Comparison of ENCODE assay signal across 7 mouse cellular contexts in the genomic region with DNA sequence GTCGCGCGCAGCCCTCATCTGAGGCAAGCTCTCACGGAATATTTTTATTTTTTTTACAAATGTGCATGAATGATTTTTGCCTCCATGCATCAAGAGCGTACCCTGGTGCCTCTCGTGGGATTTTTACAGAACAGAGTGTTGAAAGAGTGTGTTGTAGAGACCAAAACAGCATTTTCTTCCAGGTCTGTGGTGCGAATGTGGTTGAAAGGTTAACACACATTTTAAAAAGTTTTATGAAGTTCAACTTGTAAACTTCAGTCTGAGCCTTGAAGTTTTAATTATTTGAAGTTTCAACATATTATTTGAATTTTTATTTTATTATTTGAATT. TPM values are rescaled to one million over a fixed set of nuclear protein-coding genes. Genes with fewer than 3 reads are reported as not detected.
DNase-seq lines count a peak whose midpoint lies in the region; ATAC-seq and TF ChIP-seq lines count a peak whose summit lies in the region.

No protein-coding gene starts in this region.

- TF ChIP-seq CTCF in thymus, adult 2 months (IDR thresholded peaks at IDR 0.05; ENCODE audit: borderline replicate concordance, control insufficient read depth, extremely low read depth, insufficient read depth, low read length, poor library complexity) = no peak

- H3K4me2 ChIP-seq in forebrain, embryonic 12.5 days = peak overlapping the region; percentile 91
- peak overlapping the region; percentile 89 for H3K4me2 ChIP-seq in liver, embryonic 13.5 days

- no peak for TF ChIP-seq POLR2A in thymus, adult 2 months (IDR thresholded peaks at IDR 0.05; ENCODE audit: control insufficient read depth, extremely low read depth, insufficient read depth, low read length, poor library complexity)

- no peak for DNase-seq in thymus, adult 2 months
- DNase-seq in thymus, adult 18-20 months = no peak
- no peak for DNase-seq in liver, embryonic 13.5 days
- DNase-seq in right cerebral cortex, adult 2 months (ENCODE audit: low spot score in 2 of 2) = no peak
- DNase-seq in layer of hippocampus, adult 9-10 months (ENCODE audit: low spot score) = no peak
- DNase-seq in right cerebral cortex, postnatal 4 days = no peak

- H3K9me3 ChIP-seq in forebrain, embryonic 12.5 days = no peaks in the 10 kb centered on the region
- H3K9me3 ChIP-seq in liver, embryonic 13.5 days (replicated peaks) = no peaks in the 10 kb centered on the region

- peak overlapping the region; percentile 75 for H3K4me3 ChIP-seq in thymus, adult 2 months (ENCODE audit: control insufficient read depth, insufficient read depth, low read length)
- H3K4me3 ChIP-seq in forebrain, embryonic 12.5 days (replicated peaks) = peak overlapping the region; percentile 86
- H3K4me3 ChIP-seq in liver, embryonic 13.5 days (replicated peaks) = peak overlapping the region; percentile 90

- no peaks in the 10 kb centered on the region for H3K27me3 ChIP-seq in thymus, adult 2 months (ENCODE audit: control insufficient read depth, insufficient read depth, low read length)
- H3K27me3 ChIP-seq in forebrain, embryonic 12.5 days = no peaks in the 10 kb centered on the region
- no peaks in the 10 kb centered on the region for H3K27me3 ChIP-seq in liver, embryonic 13.5 days

- H3K36me3 ChIP-seq in thymus, adult 2 months (ENCODE audit: control insufficient read depth, insufficient read depth, low read length) = peaks cover 4% of the 10 kb centered on the region; the same call in 1 of the 2 replicates
- peaks cover 30% of the 10 kb centered on the region for H3K36me3 ChIP-seq in forebrain, embryonic 12.5 days (replicated peaks)
- peaks cover 32% of the 10 kb centered on the region for H3K36me3 ChIP-seq in liver, embryonic 13.5 days

- 0% methylated on average over 7 of the region's 7 CpGs for WGBS in thymus, adult 2 months
- WGBS in forebrain, embryonic 12.5 days = 0% methylated on average over 7 of the region's 7 CpGs
- 1% methylated on average over 7 of the region's 7 CpGs for WGBS in liver, embryonic 13.5 days (ENCODE audit: insufficient replicate concordance)

- H3K4me1 ChIP-seq in thymus, adult 2 months (replicated peaks; ENCODE audit: control insufficient read depth, insufficient read depth, low read length) = peaks cover 7% of the 10 kb centered on the region
- H3K4me1 ChIP-seq in forebrain, embryonic 12.5 days = peaks cover 19% of the 10 kb centered on the region
- H3K4me1 ChIP-seq in liver, embryonic 13.5 days (replicated peaks) = peaks cover 48% of the 10 kb centered on the region

- peak overlapping the region; percentile 33; the same call in 1 of the 2 replicates for H3K9ac ChIP-seq in forebrain, embryonic 12.5 days
- peak overlapping the region; percentile 52; the same call in 1 of the 2 replicates for H3K9ac ChIP-seq in liver, embryonic 13.5 days

- no peak for ATAC-seq in forebrain, embryonic 12.5 days (ENCODE audit: low FRiP score)
- peak; percentile 0; the same call in 1 of the 2 replicates for ATAC-seq in liver, embryonic 13.5 days (ENCODE audit: low read depth)

- no peak overlapping the region for H3K27ac ChIP-seq in thymus, adult 2 months (ENCODE audit: control insufficient read depth, insufficient read depth, low read length)
- H3K27ac ChIP-seq in forebrain, embryonic 12.5 days = peak overlapping the region; percentile 80
- peak overlapping the region; percentile 70 for H3K27ac ChIP-seq in liver, embryonic 13.5 days

RNA-seq across cellular contexts. Expression of a gene that starts 0.3 kb away (rescaled TPM):
- polyA plus RNA-seq in thymus, adult 2 months (2012; rRNA removed) = 4.2 and 4.5 TPM in 2 replicates
- polyA plus RNA-seq in forebrain, embryonic 12.5 days (2016; fragmentation: Nextera tagmentation; extraction: Ambion mirVana) = 13.0 and 13.2 TPM in 2 replicates
- polyA plus RNA-seq in liver, embryonic 13.5 days (2015; fragmentation: Nextera tagmentation; extraction: Ambion mirVana) = 8.3 and 9.1 TPM in 2 replicates

RNA-seq across cellular contexts. Expression of a gene that starts 41.7 kb away (rescaled TPM):
- polyA plus RNA-seq in thymus, adult 2 months (2012; rRNA removed) = 0.05 and 0.15 TPM in 2 replicates
- 0.18 and 0.36 TPM in 2 replicates for polyA plus RNA-seq in forebrain, embryonic 12.5 days (2016; fragmentation: Nextera tagmentation; extraction: Ambion mirVana)
- polyA plus RNA-seq in liver, embryonic 13.5 days (2015; fragmentation: Nextera tagmentation; extraction: Ambion mirVana) = 1.5 and 2.0 TPM in 2 replicates

RNA-seq across cellular contexts. Expression of a gene that starts 55.0 kb away (rescaled TPM):
- 2.4 and 3.7 TPM in 2 replicates for polyA plus RNA-seq in thymus, adult 2 months (2012; rRNA removed)
- 64.1 and 65.6 TPM in 2 replicates for polyA plus RNA-seq in forebrain, embryonic 12.5 days (2016; fragmentation: Nextera tagmentation; extraction: Ambion mirVana)
- polyA plus RNA-seq in liver, embryonic 13.5 days (2015; fragmentation: Nextera tagmentation; extraction: Ambion mirVana) = 15.2 and 20.1 TPM in 2 replicates
